Comparison of ENCODE assay signal across 8 mouse cellular contexts in the genomic region with DNA sequence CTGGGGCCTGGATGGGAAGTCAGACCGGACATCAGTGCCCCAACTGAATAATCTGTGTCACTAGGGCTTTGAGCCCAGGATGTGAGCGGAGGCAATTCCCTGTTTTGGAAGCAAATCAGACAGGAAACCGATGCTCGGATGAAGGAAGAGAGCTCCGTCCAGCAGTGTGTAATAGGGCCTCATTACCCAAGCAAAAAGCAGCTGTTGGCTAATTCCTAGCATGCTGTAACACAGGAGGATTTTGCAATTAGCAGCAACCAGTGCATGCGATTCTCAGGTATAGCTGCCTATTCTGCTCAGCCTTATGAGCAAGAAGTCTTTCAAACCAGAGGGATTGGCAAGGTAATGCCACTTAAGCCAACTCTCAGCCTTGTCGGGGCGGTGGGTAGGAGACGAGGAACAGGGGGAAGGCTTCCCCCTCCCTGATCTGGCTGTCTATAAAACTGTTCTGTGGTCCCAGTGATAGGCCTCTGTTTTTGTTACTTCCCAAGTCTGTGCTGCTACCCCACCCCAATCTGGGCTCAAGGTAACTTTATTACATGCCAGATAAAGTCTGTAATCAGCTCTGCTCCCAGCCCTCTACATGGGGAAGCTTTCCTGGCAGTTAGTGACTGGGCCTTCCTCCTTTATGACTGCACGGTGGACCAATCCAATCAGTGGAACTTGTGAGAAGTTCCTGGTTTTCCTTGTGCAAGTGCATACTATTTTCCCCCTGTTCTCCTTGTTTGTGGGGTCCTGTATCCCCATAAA. TPM values are rescaled to one million over a fixed set of nuclear protein-coding genes. Genes with fewer than 3 reads are reported as not detected.
DNase-seq lines count a peak whose midpoint lies in the region; ATAC-seq and TF ChIP-seq lines count a peak whose summit lies in the region.

No protein-coding gene starts in this region.

- peak; percentile 65 for DNase-seq in gastrocnemius, adult 2 months
- no peak for DNase-seq in gastrocnemius, postnatal 10 days
- DNase-seq in kidney, adult 8-10 months, result peak; percentile 17 to 19
- peak; percentile 67 for DNase-seq in lung, postnatal 10 days
- DNase-seq in testis, postnatal 14 days (ENCODE audit: low spot score), result no peak
- DNase-seq in hindbrain, embryonic 11.5 days (ENCODE audit: low spot score), result no peak

- peak overlapping the region; percentile 95 for H3K4me2 ChIP-seq in forebrain, embryonic 16.5 days (ENCODE audit: low read length)
- H3K4me2 ChIP-seq in hindbrain, embryonic 11.5 days (replicated peaks; ENCODE audit: low read depth, low read length), result no peak overlapping the region
- no peak overlapping the region for H3K4me2 ChIP-seq in midbrain, embryonic 15.5 days

- H3K27me3 ChIP-seq in forebrain, embryonic 16.5 days (replicated peaks; ENCODE audit: control insufficient read depth, insufficient read depth, low read length), result peaks cover 15% of the 10 kb centered on the region
- peaks cover 33% of the 10 kb centered on the region for H3K27me3 ChIP-seq in hindbrain, embryonic 11.5 days (ENCODE audit: control insufficient read depth, insufficient read depth, low read length)
- peaks cover 41% of the 10 kb centered on the region for H3K27me3 ChIP-seq in midbrain, embryonic 15.5 days (replicated peaks)

- no peaks in the 10 kb centered on the region for H3K36me3 ChIP-seq in forebrain, embryonic 16.5 days (ENCODE audit: control insufficient read depth, insufficient read depth)
- H3K36me3 ChIP-seq in hindbrain, embryonic 11.5 days (ENCODE audit: control insufficient read depth, insufficient read depth, low read length), result no peaks in the 10 kb centered on the region
- no peaks in the 10 kb centered on the region for H3K36me3 ChIP-seq in midbrain, embryonic 15.5 days (replicated peaks)

- no peak for TF ChIP-seq CTCF in gastrocnemius, adult 2 months (IDR thresholded peaks at IDR 0.05)

- H3K4me3 ChIP-seq in gastrocnemius, adult 2 months, result peak overlapping the region; percentile 90
- H3K4me3 ChIP-seq in forebrain, embryonic 16.5 days (replicated peaks; ENCODE audit: low read length), result peak overlapping the region; percentile 71
- no peak overlapping the region for H3K4me3 ChIP-seq in hindbrain, embryonic 11.5 days (ENCODE audit: low read depth, low read length)
- no peak overlapping the region for H3K4me3 ChIP-seq in midbrain, embryonic 15.5 days

- 57% methylated on average over 10 of the region's 10 CpGs for WGBS in forebrain, embryonic 16.5 days
- 77% methylated on average over 10 of the region's 10 CpGs for WGBS in hindbrain, embryonic 11.5 days
- 73% methylated on average over 10 of the region's 10 CpGs for WGBS in midbrain, embryonic 15.5 days

- no peak overlapping the region for H3K9ac ChIP-seq in forebrain, embryonic 16.5 days (replicated peaks; ENCODE audit: low read depth, low read length)
- no peak overlapping the region for H3K9ac ChIP-seq in hindbrain, embryonic 11.5 days (ENCODE audit: low read depth, low read length)
- H3K9ac ChIP-seq in midbrain, embryonic 15.5 days, result no peak overlapping the region

- H3K27ac ChIP-seq in gastrocnemius, adult 2 months, result peak overlapping the region; percentile 99
- no peak overlapping the region for H3K27ac ChIP-seq in forebrain, embryonic 16.5 days (ENCODE audit: low read length)
- H3K27ac ChIP-seq in hindbrain, embryonic 11.5 days (ENCODE audit: low read depth, low read length), result no peak overlapping the region
- no peak overlapping the region for H3K27ac ChIP-seq in midbrain, embryonic 15.5 days

- H3K4me1 ChIP-seq in forebrain, embryonic 16.5 days (replicated peaks; ENCODE audit: control insufficient read depth, insufficient read depth, low read length), result peaks cover 28% of the 10 kb centered on the region
- H3K4me1 ChIP-seq in hindbrain, embryonic 11.5 days (replicated peaks; ENCODE audit: control insufficient read depth, insufficient read depth, low read length), result peaks cover 3% of the 10 kb centered on the region; the same call in 1 of the 2 replicates
- peaks cover 30% of the 10 kb centered on the region for H3K4me1 ChIP-seq in midbrain, embryonic 15.5 days

- intact Hi-C loops in gastrocnemius, adult 2 months (cut with DNase I), result loop anchor here (2.0 to 5.0 kb wide), 3 partner anchors 206 to 526 kb away; no protein-coding TSS in a partner anchor

- H3K9me3 ChIP-seq in forebrain, embryonic 16.5 days (ENCODE audit: control insufficient read depth, low read length), result no peaks in the 10 kb centered on the region
- no peaks in the 10 kb centered on the region for H3K9me3 ChIP-seq in hindbrain, embryonic 11.5 days (ENCODE audit: control insufficient read depth, low read length)
- H3K9me3 ChIP-seq in midbrain, embryonic 15.5 days, result no peaks in the 10 kb centered on the region

- no peak for ATAC-seq in forebrain, embryonic 16.5 days
- no peak for ATAC-seq in hindbrain, embryonic 11.5 days (ENCODE audit: low FRiP score)
- no peak for ATAC-seq in midbrain, embryonic 15.5 days (replicated peaks)

RNA-seq across cellular contexts. Expression of a gene that starts 3.0 kb away (rescaled TPM):
- total RNA-seq in gastrocnemius, adult 2 months (2021), result 10 to 100 TPM; 12.8 to 14.9 TPM
- total RNA-seq in gastrocnemius, postnatal 10 days (2021), result 10 to 100 TPM; 30.2 to 33.1 TPM
- 3.7 and 3.8 TPM in 2 replicates for polyA plus RNA-seq in forebrain, embryonic 16.5 days (2015; fragmentation: Nextera tagmentation; extraction: Ambion mirVana)
- polyA plus RNA-seq in hindbrain, embryonic 11.5 days (2014; fragmentation: Nextera tagmentation; extraction: Ambion mirVana), result 0.67 and 1.1 TPM in 2 replicates
- 0.41 and 0.54 TPM in 2 replicates for polyA plus RNA-seq in midbrain, embryonic 15.5 days (2015; fragmentation: Nextera tagmentation; extraction: Ambion mirVana)

Comparison
In these comparisons a context has a peak if more than half of its experiments do, and no peak if none do; other contexts are left out.
1. DNase-seq: peak in gastrocnemius, adult 2 months (single experiment), kidney, adult 8-10 months (2 of 2) and lung, postnatal 10 days (single experiment); none in gastrocnemius, postnatal 10 days (single experiment), testis, postnatal 14 days (single experiment) and hindbrain, embryonic 11.5 days (single experiment).
2. H3K4me3 ChIP-seq: peak in gastrocnemius, adult 2 months (single experiment) and forebrain, embryonic 16.5 days (single experiment); none in hindbrain, embryonic 11.5 days (single experiment) and midbrain, embryonic 15.5 days (single experiment).